Mouse (Mus musculus) left cerebral cortex, adult 6 months (tissue): ENCODE results near the gene Coa3. TPM values are rescaled to one million over a fixed set of nuclear protein-coding genes. Genes with fewer than 3 reads are reported as not detected.

Experiments used
- long read RNA-seq, 2 experiments: library from polyadenylated mRNA; unstranded; transcript quantifications; one replicate each; pipeline ENCODE4 v2.0.0; 2019 to 2020
- polyA plus RNA-seq: library from polyadenylated mRNA; unstranded; fragments of <200 nt; fragmentation: Nextera tagmentation; gene quantifications from 2 replicates; pipeline ENCODE4 v1.2.3, GENCODE M21; 2021

Coa3 gene
- 362 and 483 TPM in 2 replicates for polyA plus RNA-seq
- long read RNA-seq, experiment 1, transcript Coa3-201 (2 exons, 886 nt), result major isoform, 122 of 127 reads
- long read RNA-seq, experiment 1, partial matches to known transcripts, result 0 of 127 reads
- long read RNA-seq, experiment 1, other reads (novel, unspliced or antisense), result 4 of 127 reads
- long read RNA-seq, experiment 2, transcript Coa3-201 (2 exons, 886 nt), result major isoform, 362 of 371 reads
- long read RNA-seq, experiment 2, partial matches to known transcripts, result 0 of 371 reads
- long read RNA-seq, experiment 2, other reads (novel, unspliced or antisense), result 9 of 371 reads

GRCm38 (mm10) chr11:101278223-101279192 lies at the start of gene Coa3, which contains the start of gene Cntd1:
Coa3 (minus strand) TSS chr11:101279114.
Cntd1 (plus strand) TSS chr11:101279012.

GRCm38 (mm10) chr11:101324763-101325162 lies 45.8 kb upstream of the Coa3 start, which contains the start of gene Aoc2:
Aoc2 (plus strand) TSS chr11:101325063.

GRCm38 (mm10) chr11:101315665-101316500 lies 37.0 kb upstream of the Coa3 start, which contains the start of gene Psme3:
Psme3 (plus strand) TSS chr11:101316213.

GRCm38 (mm10) chr11:101302004-101302798 lies 23.3 kb upstream of the Coa3 start, which contains the start of gene Becn1:
Becn1 (minus strand) TSS chr11:101302286.

GRCm38 (mm10) chr11:101259948-101260825 lies 18.7 kb downstream of the Coa3 start, which contains the start of gene Wnk4:
Wnk4 (plus strand) TSS chr11:101260567.

GRCm38 (mm10) chr11:101253613-101254389 lies 25.1 kb downstream of the Coa3 start, which contains the start of gene Vps25:
Vps25 (plus strand) TSS chr11:101253707.

GRCm38 (mm10) chr11:101245855-101246701 lies 32.8 kb downstream of the Coa3 start, which contains the start of gene Ramp2:
Ramp2 (plus strand) TSS chr11:101246028.

Other genes starting within 250 kb of the Coa3 start
- 8.0 and 9.5 TPM in 2 replicates for gene Naglu, start 209.1 kb downstream of the Coa3 start, polyA plus RNA-seq
- 0.25 and 0.35 TPM in 2 replicates for gene Hsd17b1, start 200.7 kb downstream of the Coa3 start, polyA plus RNA-seq
- gene Coasy, start 196.5 kb downstream of the Coa3 start, polyA plus RNA-seq, result 25.0 and 31.6 TPM in 2 replicates
- 62.2 and 75.9 TPM in 2 replicates for gene Mlx, start 191.8 kb downstream of the Coa3 start, polyA plus RNA-seq
- gene Psmc3ip, start 183.7 kb downstream of the Coa3 start, polyA plus RNA-seq, result 4.4 and 5.9 TPM in 2 replicates
- 5.9 and 10.3 TPM in 2 replicates for gene Retreg3, start 159.2 kb downstream of the Coa3 start, polyA plus RNA-seq
- gene Tubg1, start 159.2 kb downstream of the Coa3 start, polyA plus RNA-seq, result 62.3 and 62.7 TPM in 2 replicates
- 58.6 and 65.3 TPM in 2 replicates for gene Tubg2, start 123.2 kb downstream of the Coa3 start, polyA plus RNA-seq
- 12.1 and 20.2 TPM in 2 replicates for gene Cntnap1, start 108.6 kb downstream of the Coa3 start, polyA plus RNA-seq
- 0.76 and 6.3 TPM in 2 replicates for gene Plekhh3, start 107.8 kb downstream of the Coa3 start, polyA plus RNA-seq
- 0.28 and 0.29 TPM in 2 replicates for gene Ccr10, start 103.7 kb downstream of the Coa3 start, polyA plus RNA-seq
- 26.3 and 27.6 TPM in 2 replicates for gene Ezh1, start 52.7 kb downstream of the Coa3 start, polyA plus RNA-seq
- gene Ramp2, start 33.1 kb downstream of the Coa3 start, polyA plus RNA-seq, result 38.8 and 57.1 TPM in 2 replicates
- 144 and 179 TPM in 2 replicates for gene Vps25, start 25.4 kb downstream of the Coa3 start, polyA plus RNA-seq
- 1.5 TPM in 2 replicates for gene Wnk4, start 18.5 kb downstream of the Coa3 start, polyA plus RNA-seq
- 0.15 and 0.36 TPM in 2 replicates for gene Cntd1, start 102 bp downstream of the Coa3 start, polyA plus RNA-seq
- 156 and 197 TPM in 2 replicates for gene Becn1, start 23.2 kb upstream of the Coa3 start, polyA plus RNA-seq
- 11.3 and 48.6 TPM in 2 replicates for gene Psme3, start 37.1 kb upstream of the Coa3 start, polyA plus RNA-seq
- gene Aoc2, start 45.9 kb upstream of the Coa3 start, polyA plus RNA-seq, result 0.15 and 0.30 TPM in 2 replicates
- gene Aoc3, start 51.5 kb upstream of the Coa3 start, polyA plus RNA-seq, result 0.05 and 0.20 TPM in 2 replicates
- not detected in 2 replicates for gene G6pc, start 88.4 kb upstream of the Coa3 start, polyA plus RNA-seq
- 68.9 and 83.8 TPM in 2 replicates for gene Aarsd1, start 138.5 kb upstream of the Coa3 start, polyA plus RNA-seq
- 7.0 and 10.9 TPM in 2 replicates for gene Gm27029, start 145.7 kb upstream of the Coa3 start, polyA plus RNA-seq
- gene Rundc1, start 146.0 kb upstream of the Coa3 start, polyA plus RNA-seq, result 21.0 and 21.8 TPM in 2 replicates
- gene Ptges3l, start 146.2 kb upstream of the Coa3 start, polyA plus RNA-seq, result 7.0 and 7.1 TPM in 2 replicates
- gene Rpl27, start 163.2 kb upstream of the Coa3 start, polyA plus RNA-seq, result 879 and 1,140 TPM in 2 replicates
- 5.2 and 5.3 TPM in 2 replicates for gene Ifi35, start 169.3 kb upstream of the Coa3 start, polyA plus RNA-seq
- 29.1 and 36.8 TPM in 2 replicates for gene Rnd2, start 185.9 kb upstream of the Coa3 start, polyA plus RNA-seq
- 5.8 and 14.4 TPM in 2 replicates for gene Vat1, start 187.1 kb upstream of the Coa3 start, polyA plus RNA-seq